ENCODE assay signal across 11 mouse cellular contexts in genomic region chr11:111067787-111068186, GRCm38 (mm10). TPM values are rescaled to one million over a fixed set of nuclear protein-coding genes. Genes with fewer than 3 reads are reported as not detected.
DNase-seq lines count a peak whose midpoint lies in the region; ATAC-seq and TF ChIP-seq lines count a peak whose summit lies in the region.
"Had no signal": no experiment of that assay in that cellular context is flagged by ENCODE, and none has a peak within 500 bp of the region (broad histone marks: within the 10 kb centered on the region; RNA-seq: fewer than 3 reads in every experiment).

No protein-coding gene starts in this region.

- H3K9ac ChIP-seq in embryonic facial prominence, embryonic 14.5 days (ENCODE audit: low read depth, low read length) = no peak overlapping the region
- no peak overlapping the region for H3K9ac ChIP-seq in hindbrain, embryonic 14.5 days
- H3K9ac ChIP-seq in midbrain, embryonic 16.5 days (ENCODE audit: low read depth, low read length) = 0 out of 2 replicates have a peak overlapping the region, but pooled peaks have one; percentile 14

- TF ChIP-seq CTCF in left cerebral cortex, adult 2 months (IDR thresholded peaks at IDR 0.05) = no peak

- 73% methylated on average over 3 of the region's 3 CpGs for WGBS in embryonic facial prominence, embryonic 14.5 days
- WGBS in hindbrain, embryonic 14.5 days = 62% methylated on average over 3 of the region's 3 CpGs
- 66% methylated on average over 3 of the region's 3 CpGs for WGBS in midbrain, embryonic 16.5 days

- 0 out of 2 replicates have a peak, but pooled peaks cover 3% of the 10 kb centered on the region for H3K4me1 ChIP-seq in embryonic facial prominence, embryonic 14.5 days (ENCODE audit: control insufficient read depth, insufficient read depth, low read length)
- H3K4me1 ChIP-seq in hindbrain, embryonic 14.5 days (replicated peaks; ENCODE audit: control insufficient read depth, insufficient read depth, low read length) = peaks cover 9% of the 10 kb centered on the region; the same call in 1 of the 2 replicates
- no peaks in the 10 kb centered on the region; the same call in 1 of the 2 replicates for H3K4me1 ChIP-seq in midbrain, embryonic 16.5 days (ENCODE audit: control insufficient read depth, insufficient read depth, low read length)

- peak overlapping the region; percentile 84 for H3K4me3 ChIP-seq in left cerebral cortex, adult 2 months
- H3K4me3 ChIP-seq in embryonic facial prominence, embryonic 14.5 days (ENCODE audit: low read depth, low read length) = peak overlapping the region; percentile 55
- H3K4me3 ChIP-seq in hindbrain, embryonic 14.5 days (replicated peaks; ENCODE audit: low read length) = peak overlapping the region; percentile 55
- peak overlapping the region; percentile 72 for H3K4me3 ChIP-seq in midbrain, embryonic 16.5 days (ENCODE audit: low read depth, low read length)

- H3K27ac ChIP-seq in left cerebral cortex, adult 2 months = peak overlapping the region; percentile 68; the same call in 1 of the 2 replicates
- no peak overlapping the region for H3K27ac ChIP-seq in embryonic facial prominence, embryonic 14.5 days (replicated peaks; ENCODE audit: low read depth, low read length)
- H3K27ac ChIP-seq in hindbrain, embryonic 14.5 days = no peak overlapping the region
- H3K27ac ChIP-seq in midbrain, embryonic 16.5 days (ENCODE audit: low read length) = no peak overlapping the region

- H3K36me3 ChIP-seq in embryonic facial prominence, embryonic 14.5 days (ENCODE audit: control insufficient read depth, insufficient read depth, low read length) = 0 out of 2 replicates have a peak, but pooled peaks cover 9% of the 10 kb centered on the region
- H3K36me3 ChIP-seq in hindbrain, embryonic 14.5 days (replicated peaks; ENCODE audit: control insufficient read depth, insufficient read depth) = no peaks in the 10 kb centered on the region; the same call in 1 of the 2 replicates
- peaks cover 4% of the 10 kb centered on the region for H3K36me3 ChIP-seq in midbrain, embryonic 16.5 days (ENCODE audit: control insufficient read depth, insufficient read depth, low read length)

- peak overlapping the region; percentile 88 for H3K4me2 ChIP-seq in embryonic facial prominence, embryonic 14.5 days (ENCODE audit: low read depth, low read length)
- peak overlapping the region; percentile 87 for H3K4me2 ChIP-seq in hindbrain, embryonic 14.5 days (replicated peaks)
- peak overlapping the region; percentile 84 for H3K4me2 ChIP-seq in midbrain, embryonic 16.5 days (ENCODE audit: low read length)

- DNase-seq in left cerebral cortex, adult 2 months (ENCODE audit: extremely low spot score in 1 of 2, low spot score in 2 of 2) = no peak
- no peak for DNase-seq in left cerebral cortex, adult 8-10 months (ENCODE audit: low spot score in 2 of 2)
- DNase-seq in embryonic facial prominence, embryonic 14.5 days (ENCODE audit: low spot score) = peak; percentile 24
- DNase-seq in hindbrain, embryonic 14.5 days (ENCODE audit: low spot score) = no peak
- no peak for DNase-seq in frontal cortex, postnatal 10 days (ENCODE audit: low spot score in 2 of 2)
- DNase-seq: adrenal gland, adult 8-10 months; cerebellum, postnatal 36 days; gastrocnemius, postnatal 25 days; right cerebral cortex, postnatal 4 days had no signal

- intact Hi-C loops in left cerebral cortex, adult 2 months (cut with DNase I) = loop anchor here (2.0 to 10.0 kb wide), 4 partner anchors 35 to 533 kb away; no protein-coding TSS in a partner anchor

- H3K9me3 ChIP-seq in embryonic facial prominence, embryonic 14.5 days (ENCODE audit: control insufficient read depth, low read length) = no peaks in the 10 kb centered on the region
- no peaks in the 10 kb centered on the region for H3K9me3 ChIP-seq in hindbrain, embryonic 14.5 days (ENCODE audit: control insufficient read depth, low read length)
- H3K9me3 ChIP-seq in midbrain, embryonic 16.5 days (replicated peaks; ENCODE audit: control insufficient read depth, low read length, poor library complexity, severe bottlenecking) = no peaks in the 10 kb centered on the region

- H3K27me3 ChIP-seq in embryonic facial prominence, embryonic 14.5 days (replicated peaks; ENCODE audit: control insufficient read depth, insufficient read depth, low read length) = no peaks in the 10 kb centered on the region
- H3K27me3 ChIP-seq in hindbrain, embryonic 14.5 days (ENCODE audit: control insufficient read depth, insufficient read depth, low read length) = peaks cover 15% of the 10 kb centered on the region; the same call in 1 of the 2 replicates
- no peaks in the 10 kb centered on the region for H3K27me3 ChIP-seq in midbrain, embryonic 16.5 days (ENCODE audit: control insufficient read depth, insufficient read depth, low read depth, low read length)

- ATAC-seq in embryonic facial prominence, embryonic 14.5 days (ENCODE audit: low read depth) = no peak
- no peak for ATAC-seq in hindbrain, embryonic 14.5 days (ENCODE audit: low FRiP score)
- ATAC-seq in midbrain, embryonic 16.5 days = no peak
- ATAC-seq in erythroblast, adult 5-6 weeks (replicated peaks; ENCODE audit: low FRiP score, poor library complexity, severe bottlenecking) = no peak

RNA-seq across cellular contexts. Expression of gene Kcnj2, which starts 1.8 kb away (rescaled TPM):
- 10 to 100 TPM; 18.2 to 19.2 TPM for total RNA-seq in left cerebral cortex, adult 2 months (2021)
- 10 to 100 TPM; 21.0 to 27.2 (median 23.8) TPM for total RNA-seq in left cerebral cortex, adult 8-10 months (2022)
- 1.2 and 1.4 TPM in 2 replicates for polyA plus RNA-seq in embryonic facial prominence, embryonic 14.5 days (2014; fragmentation: Nextera tagmentation; extraction: Ambion mirVana)
- 0.50 and 0.56 TPM in 2 replicates for polyA plus RNA-seq in hindbrain, embryonic 14.5 days (2014; fragmentation: Nextera tagmentation; extraction: Ambion mirVana)
- 1.4 and 1.6 TPM in 2 replicates for polyA plus RNA-seq in midbrain, embryonic 16.5 days (2015; fragmentation: Nextera tagmentation; extraction: Ambion mirVana)
- total RNA-seq in erythroblast, adult 5-6 weeks (2015; ENCODE audit: low replicate concordance) = 0.96 and 1.0 TPM in 2 replicates
- total RNA-seq in erythroblast, adult 5-6 weeks (2017; ENCODE audit: low replicate concordance) = 3.2 and 4.3 TPM in 2 replicates
